Mouse (Mus musculus) right cerebral cortex, postnatal 4 days (tissue): ENCODE data around the gene Kcnk2.

ENCODE experiments used
- DNase-seq: peaks from one replicate; pipeline ENCODE4 v3.0.0-alpha.2; 2022

The Kcnk2 gene

DNA sequence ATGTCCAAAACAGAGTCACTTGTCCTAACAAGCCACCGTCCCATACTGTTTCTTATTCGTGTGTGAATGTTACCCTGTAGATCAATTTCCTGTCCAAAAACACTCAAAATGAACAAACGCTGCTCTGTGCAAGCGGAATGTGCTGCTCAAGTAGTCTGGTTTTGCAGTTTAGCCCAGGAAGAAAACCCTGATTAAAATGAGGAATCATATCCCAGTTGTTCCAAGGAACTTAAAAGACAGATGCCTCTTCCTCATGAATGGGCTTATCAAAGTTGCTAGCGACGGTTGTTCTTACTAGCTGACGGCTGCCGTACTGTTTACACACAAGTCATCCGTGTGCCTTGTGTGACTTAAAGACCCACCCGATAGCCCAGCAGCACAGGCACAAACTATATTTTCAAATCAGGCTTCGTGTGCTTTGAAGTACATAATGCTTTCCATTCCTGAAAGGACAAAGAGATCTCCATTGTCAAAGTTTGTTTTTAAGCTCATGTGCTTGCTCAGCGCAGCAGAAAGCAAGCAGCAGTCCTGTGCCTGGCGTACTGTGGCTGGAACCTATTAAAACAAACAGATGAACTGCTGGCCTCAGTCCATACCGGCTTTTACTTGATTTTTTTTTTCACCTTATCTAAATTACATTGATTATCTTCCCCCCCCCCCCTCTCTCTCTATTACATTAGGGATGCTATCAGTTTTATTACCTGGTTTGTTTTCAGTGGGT, at the start of gene Kcnk2:
Kcnk2 (minus strand) TSS at position 51 of the 721 bp plus-strand sequence.
- DNase-seq, result no peak

DNA sequence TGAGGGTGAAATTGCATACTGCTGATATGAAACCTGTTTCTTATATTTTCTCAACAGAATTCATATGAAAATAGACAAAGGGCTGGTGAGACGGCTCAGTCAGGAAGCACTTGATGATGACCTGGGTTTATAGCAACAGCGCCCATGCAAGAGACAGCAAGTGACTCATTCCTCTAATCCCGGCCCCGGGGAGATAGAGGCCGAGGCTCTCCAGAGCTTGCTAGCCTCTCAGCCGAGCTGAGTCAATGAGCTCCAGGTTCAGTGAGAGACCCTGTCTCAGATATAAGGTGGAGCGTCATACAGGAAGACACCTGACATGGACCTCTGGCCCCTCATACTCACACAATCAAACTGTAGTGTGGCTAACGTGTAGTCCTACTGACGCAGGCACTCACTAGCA, 38.7 kb upstream of the Kcnk2 start:
- DNase-seq, result no peak

DNA sequence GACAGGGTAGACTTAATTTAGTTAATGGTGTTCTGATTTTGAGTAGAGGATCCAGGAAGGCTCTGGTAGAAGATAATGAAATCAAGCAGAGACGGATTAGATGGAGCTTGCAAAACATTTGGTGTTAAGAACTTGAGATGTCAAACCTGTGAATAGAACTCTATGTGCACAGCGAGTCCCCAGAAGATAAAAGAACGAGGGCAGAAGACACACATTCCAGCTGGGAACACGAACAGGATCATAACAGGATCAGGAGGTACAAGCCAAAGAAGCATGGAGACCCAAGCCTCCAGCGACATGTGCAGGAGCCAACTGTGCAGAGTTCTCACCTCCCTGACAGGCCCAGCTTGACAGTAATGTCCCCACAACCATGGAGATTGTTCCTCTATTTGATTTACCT, 35.1 kb upstream of the Kcnk2 start:
- DNase-seq, result no peak

DNA sequence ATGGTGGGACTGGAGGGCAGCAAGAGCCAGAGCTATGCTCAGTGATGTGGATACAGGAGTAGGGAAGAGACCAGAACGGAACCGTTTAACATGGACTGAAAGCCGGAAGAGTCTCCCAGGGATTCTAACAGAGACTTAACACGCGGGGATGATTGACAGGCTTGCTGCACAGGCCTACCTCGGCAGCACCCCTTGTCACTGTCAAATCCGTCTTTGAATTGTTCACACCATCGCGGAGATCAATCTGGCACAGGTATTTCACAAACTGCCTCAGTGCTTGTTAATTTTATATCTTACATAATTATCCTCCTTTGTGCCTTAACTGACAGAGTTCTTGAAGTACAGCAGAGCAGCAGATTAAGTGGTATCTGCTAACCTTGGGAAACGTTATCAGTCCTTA, 33.4 kb upstream of the Kcnk2 start:
- DNase-seq, result no peak

DNA sequence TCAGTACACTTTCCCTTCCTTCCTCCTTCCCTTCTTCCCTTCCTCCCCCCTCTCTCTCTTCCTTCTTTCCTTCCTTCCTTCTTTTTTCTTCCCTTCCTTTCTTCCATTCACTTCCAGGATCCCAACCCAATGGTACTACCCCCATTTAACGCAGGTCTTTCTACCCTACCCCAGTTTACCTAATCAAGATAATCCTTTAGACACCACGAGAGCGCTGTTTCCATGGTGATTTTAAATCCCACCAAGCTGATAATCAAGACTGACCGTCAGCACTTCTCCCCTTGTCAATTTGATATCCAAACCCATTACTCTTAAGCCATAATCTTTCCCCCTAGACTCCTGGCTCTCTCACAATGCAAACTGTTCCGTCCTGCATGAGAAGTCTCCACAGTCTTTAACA, 29.4 kb upstream of the Kcnk2 start:
- DNase-seq, result no peak

DNA sequence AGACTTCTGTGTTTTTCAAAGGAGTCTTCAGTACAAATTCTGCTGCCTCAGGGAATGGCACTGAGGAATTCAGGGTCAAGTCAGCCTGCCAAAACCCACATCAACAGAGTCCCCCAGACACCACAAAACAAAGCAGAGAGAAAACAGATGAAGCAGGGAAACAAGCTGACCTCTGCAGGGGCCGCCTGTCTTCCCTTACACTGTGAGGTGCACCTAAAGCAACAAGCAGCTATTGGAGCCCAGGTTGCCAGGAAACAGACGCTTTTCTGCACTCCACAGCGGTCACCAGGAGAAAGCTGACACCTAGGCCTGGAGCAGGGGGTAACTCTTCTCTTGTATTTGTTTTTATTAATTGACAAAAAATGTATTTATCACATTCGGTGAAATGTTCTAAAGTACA, 28.5 kb upstream of the Kcnk2 start:
- DNase-seq, result no peak

DNA sequence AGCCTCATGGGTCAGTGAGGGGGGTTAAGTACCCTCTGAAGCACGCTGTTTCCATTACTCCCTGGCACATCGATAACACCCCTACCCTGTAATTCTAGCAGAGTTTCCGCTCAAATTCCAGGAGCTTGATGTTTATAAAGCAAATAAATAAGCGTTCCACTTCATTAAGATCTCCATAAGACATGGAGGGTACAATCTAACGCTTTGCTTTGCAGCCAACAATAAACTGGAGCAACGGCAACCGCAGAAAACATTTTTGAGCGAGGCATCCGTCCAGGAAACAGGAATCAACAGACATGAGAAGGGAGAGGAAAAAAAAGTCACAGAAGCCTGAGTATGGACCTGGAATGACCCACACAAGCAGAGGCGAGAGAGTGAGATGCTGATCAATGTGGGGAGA, 27.5 kb upstream of the Kcnk2 start:
- no peak for DNase-seq

DNA sequence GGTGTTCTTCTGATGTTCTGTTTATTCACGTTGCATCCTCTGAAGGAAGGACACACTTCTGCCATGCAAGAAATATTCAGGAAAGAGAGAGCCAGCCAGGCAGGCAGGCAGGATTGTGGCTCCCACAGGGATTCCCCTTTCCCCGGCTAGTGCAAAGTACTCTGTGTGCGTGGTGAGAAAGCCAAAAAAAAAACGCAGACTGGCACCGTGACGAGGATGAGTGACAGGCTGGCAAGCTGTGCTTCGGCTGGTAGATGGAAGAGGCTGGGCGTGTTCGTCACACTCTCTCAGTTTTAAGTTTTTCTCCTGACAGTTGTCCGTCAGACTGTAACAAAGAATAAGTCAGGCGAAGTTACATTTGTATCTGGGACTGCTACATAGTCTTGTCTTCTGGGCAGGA, 24.2 kb upstream of the Kcnk2 start:
- no peak for DNase-seq

DNA sequence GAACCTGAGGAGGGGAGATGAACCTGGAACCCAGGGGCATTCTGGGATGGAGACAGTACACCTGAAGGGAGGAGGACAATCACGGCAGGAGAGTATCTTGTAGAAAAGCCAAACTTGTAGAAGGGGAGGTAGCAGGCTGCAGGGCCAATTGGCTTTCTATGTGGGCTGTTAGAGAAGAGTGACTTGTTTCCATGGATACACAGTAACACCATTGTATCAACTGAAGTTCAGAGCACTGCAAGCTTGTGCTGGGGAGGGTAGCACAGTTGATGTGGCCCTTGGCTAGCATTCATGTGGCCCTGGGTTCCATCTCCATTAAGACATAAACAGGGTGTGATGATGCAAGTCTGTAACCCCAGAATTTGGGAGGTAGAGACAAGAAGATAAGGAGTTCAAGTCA, 17.8 kb upstream of the Kcnk2 start:
- DNase-seq, result no peak

DNA sequence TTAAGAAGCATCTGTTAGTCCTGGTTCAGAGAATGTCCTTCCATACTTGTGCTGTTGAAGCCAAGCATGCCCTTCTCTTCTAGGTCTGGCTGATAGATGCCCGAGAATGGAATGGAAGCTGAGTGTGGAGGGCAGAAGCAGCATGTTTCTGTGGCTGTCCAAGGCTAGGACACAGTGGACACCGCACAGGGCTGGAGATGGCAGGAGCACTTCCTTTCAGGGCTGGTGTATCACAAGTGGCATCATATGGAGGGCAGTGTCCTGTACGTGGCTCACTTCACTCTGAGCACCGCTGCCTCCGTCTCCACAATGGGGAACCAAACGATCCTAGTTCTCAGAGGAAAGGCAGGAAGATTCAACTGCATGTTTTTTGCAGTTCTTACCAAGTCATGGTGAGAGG, 7.8 kb upstream of the Kcnk2 start:
- no peak for DNase-seq

DNA sequence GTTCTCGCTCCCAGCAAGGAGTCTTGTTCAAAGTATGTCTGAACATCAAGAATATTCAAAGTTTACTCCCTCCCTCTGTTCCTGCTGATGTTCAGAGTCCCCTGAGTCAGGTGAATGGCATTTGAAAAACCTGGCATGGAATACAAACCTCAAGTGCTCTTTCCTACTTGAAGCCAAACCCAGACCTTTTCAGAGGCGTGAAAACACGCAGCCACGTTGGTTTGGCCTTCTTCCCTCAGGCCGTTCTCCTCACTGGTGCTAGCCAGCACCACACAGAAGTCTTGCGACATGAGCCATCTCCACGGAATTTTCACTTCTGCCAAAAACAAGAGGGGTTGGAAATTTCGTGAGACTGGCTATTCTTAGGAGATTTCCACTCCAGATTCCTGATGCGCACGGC, 3.1 kb upstream of the Kcnk2 start:
- no peak for DNase-seq

DNA sequence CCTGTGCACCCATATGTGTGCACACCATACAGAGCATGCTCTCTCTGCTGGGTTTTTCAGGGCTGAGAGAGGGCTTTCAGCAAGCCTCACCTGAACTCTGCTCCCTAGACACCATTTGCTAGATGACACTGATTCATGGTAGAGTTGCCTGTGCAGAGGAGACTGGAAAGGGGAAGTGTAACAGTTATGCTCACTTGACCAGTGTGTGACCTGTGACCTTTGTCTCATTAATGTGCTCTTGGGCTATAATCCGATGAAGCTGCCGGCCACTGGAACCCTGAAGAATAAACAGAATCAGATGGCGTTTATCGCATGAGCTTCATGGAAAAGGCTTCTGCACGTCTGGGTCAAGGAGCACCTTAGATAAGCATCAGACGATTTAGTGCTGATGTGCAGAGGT, 1.5 kb upstream of the Kcnk2 start:
- no peak for DNase-seq

DNA sequence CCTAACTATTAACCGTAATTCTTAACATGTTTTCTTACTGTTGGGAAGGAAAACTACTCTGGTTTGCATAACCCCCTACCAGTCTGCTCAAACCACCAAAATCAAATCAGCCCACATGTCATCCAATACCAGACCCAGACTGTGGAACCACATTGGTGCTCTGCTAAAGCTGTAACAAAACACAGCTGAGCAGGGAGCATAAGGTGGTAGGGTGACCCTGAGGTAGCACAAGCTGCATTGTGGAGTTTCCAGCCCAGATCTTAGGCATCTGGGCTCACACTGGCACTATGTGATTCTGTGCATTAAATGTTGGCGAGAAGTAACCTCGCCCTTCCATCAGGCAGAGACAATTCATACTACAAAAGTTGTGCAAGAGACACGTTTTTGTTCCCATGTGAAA, 1.1 kb upstream of the Kcnk2 start:
- DNase-seq, result no peak

DNA sequence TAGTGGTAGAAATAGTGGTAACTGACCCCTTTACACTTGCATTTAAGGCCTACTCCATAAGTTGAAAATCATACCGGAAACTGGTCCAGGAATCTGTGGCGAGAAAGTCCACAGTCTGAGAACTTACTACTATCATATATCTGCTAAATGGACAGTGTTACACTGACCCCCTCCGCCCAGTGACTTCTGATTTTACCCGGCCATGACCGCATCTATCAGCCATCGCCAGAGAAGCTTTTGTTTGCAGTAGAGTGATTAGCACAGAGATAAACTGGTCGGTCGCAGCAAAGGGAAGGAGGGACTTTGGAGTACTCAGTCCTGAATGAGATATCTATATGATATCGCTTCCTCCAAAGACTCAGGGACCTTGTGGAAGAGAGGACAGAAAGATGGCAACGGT, 15.2 kb downstream of the Kcnk2 start:
- no peak for DNase-seq

DNA sequence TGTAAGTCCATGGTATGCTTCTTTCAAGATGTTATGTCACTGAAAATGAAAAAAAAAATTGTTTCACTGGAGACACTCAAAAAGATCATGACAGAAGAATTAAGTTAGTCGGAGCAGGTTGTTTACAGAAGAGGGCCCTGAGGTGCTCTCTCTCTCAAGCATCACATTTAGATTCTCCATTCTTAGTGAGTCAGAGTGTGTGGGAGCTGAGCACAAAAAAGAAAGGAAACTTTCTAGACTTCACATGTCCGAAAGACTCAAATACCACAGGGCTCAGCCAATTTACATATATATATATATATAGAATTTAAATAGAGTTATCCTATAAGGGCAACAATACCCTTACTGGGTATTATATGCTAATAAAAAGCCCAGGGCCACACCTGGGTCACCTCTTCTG, 15.9 kb downstream of the Kcnk2 start:
- DNase-seq, result no peak

DNA sequence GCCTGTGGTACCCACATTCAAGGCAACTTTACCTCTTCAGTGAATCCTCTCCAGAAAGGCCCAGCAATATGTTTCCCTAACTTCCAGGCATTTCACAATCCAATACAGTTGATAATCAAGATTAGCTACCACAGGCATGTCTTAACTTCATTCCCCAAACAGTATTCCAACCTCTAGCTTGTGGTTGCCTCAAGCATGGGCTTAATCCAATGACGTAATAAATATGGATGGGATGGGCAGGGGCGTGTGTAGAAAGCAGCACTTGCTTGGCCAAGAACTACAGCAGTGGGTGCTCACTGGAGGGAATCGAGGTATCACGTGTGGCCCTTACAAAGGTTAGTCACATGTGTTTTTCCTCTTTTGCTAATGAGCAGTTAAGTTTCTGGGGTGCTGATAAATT, 34.4 kb downstream of the Kcnk2 start:
- DNase-seq, result no peak

DNA sequence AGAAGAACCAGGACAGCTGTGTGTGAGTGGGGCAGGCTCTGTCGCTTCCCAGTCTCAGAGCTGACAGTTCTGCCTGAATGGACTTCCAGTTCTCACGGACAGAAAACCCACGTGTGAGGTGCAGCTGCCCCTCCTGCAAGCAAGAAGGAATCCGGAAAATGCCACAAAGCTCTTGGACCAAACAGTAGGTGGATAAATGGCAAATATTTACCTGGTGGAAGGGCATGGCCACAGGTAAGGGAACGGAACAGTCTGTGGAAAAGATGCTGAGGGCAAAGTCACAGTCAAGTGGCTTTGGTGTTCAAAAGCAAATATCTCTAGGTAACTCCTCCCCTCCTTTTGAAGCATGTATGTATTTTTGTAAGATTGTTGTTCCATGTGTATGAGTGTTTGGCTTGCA, 37.9 kb downstream of the Kcnk2 start:
- DNase-seq, result no peak

DNA sequence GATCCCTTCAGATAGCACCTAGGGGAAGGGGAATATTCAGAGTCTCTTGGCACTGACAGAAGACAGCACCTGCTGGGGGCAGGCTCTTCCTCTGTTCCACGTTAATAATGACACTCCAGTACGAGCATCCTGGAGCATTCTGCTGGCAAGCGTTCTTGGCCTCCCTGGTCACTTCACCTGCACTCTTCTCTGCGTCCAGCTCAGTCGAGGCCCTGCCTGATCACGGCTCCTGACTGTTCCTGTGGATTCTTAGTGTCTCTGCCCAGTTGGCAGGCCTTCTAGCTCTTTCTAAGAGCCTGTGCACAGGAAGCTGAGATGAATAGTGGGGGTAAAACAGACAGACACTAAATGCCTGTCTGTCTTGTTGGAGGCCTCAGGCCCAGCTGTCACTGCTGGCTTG, 39.5 kb downstream of the Kcnk2 start:
- no peak for DNase-seq

DNA sequence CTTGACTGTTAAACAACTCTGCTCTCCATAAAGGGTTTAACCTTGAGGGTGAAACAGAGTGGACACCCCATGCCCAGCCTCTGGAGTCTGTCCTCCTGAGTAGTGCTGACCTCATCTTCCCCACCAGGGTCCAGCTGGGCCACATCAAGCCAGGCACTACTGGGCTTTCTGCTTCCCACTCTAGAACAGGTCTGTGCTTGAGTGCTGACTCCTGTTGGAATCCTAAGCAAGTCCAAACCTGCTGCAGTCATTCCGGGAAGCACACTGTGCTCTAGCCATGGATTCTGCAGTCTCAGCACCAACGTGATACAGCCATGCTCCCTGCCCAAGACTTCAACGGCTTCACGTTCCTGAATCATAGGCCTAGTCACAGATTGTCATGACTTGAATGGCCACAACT, 42.4 kb downstream of the Kcnk2 start:
- DNase-seq, result no peak

DNA sequence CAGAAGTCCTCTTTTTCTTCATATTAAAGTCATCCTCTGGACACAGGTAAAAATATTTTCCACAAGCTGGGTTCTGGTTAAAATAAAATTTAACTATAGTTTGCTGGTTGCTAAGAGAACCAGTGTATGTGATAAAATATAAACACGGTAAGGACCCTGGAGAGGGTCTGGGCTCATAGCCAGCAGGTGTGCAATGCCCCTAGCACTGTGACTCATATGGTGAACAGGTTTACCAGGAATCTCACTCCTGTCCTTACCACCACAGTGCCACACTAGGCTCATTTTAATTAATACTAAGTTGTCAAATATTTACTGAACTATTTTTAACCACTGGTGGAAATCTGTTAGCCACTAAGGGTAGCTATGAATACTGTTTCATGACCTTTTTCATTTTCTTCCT, 48.2 kb downstream of the Kcnk2 start:
- no peak for DNase-seq

DNA sequence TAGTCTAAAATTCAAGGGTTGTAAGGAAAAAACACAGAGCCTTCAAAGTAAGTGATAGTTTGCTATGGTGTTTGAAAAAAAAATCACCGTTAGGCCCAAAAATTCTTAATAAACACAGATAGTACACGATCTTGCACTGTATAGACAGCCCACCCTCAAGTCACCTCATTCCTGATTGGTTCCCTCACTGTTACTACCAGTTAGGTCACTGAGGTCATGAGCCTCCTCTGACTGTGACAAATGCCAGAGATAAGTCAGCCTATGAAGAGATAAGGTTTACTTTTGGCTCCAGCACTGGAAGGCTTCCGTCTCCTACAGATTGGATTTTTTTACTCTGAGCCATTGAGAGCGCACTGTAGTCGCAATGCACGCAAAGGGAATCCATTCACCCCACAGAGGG, 50.3 kb downstream of the Kcnk2 start:
- no peak for DNase-seq

DNA sequence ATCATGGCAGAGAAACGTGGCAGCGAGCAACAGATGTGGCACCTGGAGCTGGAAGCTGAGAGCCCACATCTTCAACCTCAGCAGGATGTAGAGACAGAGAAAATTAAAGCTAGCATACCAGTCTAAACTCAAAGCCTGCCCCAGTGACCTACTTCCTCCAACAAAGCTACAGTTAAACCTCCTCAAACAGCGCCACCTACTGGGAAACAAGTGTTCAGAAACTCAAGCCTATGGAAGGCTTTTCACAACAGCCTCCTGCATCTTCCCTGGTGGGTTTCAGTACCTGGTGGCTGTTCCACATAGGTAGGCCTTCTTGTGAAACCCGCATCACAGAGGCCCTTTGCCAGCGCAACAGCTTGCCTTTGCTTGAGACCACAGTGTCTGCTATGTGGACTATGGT, 52.9 kb downstream of the Kcnk2 start:
- no peak for DNase-seq

DNA sequence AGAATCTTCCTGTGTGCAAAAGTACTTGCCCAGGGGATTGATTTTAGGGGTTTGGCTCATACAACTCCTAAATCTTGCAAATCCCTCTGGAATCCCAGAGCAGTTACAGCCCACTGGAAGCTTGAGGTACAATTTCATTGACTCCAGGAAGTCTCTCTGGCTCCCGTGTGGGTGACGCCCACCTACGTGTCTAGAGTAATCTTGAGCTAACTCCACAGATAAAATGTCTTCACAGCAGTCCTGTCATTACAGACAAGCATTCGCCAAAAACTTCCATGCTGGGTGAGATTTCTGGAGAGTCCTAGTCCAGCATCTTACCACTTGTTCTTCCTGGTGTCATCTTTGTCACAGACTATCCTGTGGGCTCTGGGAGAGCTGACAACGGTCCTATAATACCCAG, 56.9 kb downstream of the Kcnk2 start:
- no peak for DNase-seq

DNA sequence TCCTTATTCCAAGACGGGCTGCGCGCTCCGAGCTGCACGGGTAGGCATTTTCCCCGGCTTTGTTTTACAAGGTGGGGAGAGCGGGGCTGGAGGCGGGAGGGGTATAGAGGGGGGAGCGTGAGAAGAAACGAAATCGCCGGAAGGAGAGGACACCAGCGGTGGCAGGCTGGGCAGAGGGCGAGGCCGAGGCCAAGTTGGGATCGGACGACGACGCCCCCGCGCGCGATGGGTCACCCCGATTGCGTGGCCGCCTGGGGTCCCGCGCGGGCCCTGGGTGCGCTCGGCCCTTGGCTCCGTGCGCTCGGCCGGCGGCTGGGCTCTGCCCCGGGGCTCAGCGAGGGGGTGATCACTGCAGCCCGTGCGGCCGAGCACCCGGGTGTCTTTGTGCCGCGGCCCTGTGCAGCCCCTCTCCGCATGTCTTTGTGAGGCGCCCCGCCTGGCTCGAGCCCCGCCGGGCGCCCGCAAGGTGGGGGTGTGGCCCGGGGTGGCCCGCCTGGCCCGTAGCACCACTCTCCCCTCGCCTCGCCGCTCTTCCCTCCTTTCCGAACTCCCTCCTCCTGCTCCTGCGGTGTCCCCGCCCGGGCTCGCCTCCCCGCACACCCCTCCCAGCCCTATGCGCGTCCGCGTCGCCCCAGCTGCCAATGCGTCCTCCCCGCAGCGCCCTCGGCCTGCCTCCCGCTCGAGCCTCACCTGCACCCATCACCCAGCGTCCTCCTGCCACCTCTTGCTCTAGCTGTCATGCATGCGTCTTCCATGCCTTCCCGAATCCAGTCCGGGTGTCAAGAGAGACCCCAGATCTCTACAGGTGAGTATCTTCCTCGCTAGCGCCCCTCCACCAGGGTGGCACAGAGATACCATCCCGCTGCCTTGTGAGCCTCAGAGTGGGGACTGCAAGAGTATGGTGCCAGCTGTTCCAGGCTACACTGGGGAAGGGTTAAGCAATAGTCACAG, 58.5 kb downstream of the Kcnk2 start:
- peak; percentile 59 for DNase-seq
